Comparison of ENCODE assay signal across 8 mouse cellular contexts in the genomic region with DNA sequence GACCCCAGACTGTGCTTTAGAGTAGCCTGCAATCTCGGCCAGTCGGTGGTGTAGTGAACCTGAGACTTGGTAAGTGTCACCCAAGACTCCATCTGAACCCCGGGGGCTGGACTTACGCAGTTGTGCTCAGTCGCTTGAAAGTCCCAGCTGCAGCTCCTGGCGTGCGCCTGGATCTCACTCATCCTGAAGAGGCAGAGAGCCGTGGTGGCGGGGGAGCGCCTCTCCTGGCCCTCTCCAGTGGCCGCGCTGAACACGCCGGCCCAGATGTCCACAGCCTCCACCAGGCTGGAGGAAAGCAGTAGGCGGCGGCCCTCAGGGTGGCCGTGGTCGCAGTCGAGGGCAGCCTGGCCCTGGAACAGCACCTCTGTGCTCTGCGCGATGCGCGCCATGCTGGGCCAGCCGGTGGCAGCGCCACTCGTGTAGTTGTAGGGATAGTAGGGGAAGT. TPM values are rescaled to one million over a fixed set of nuclear protein-coding genes. Genes with fewer than 3 reads are reported as not detected.
A peak's percentile ranks its signal among the peaks of the same experiment; 100 is the strongest.
DNase-seq lines count a peak whose midpoint lies in the region; ATAC-seq lines count a peak whose summit lies in the region.

No protein-coding gene starts in this region.

- H3K27ac ChIP-seq in forebrain, embryonic 12.5 days: peak overlapping the region; percentile 96
- no peak overlapping the region for H3K27ac ChIP-seq in hindbrain, embryonic 11.5 days (ENCODE audit: low read depth, low read length)
- no peak overlapping the region for H3K27ac ChIP-seq in limb, embryonic 12.5 days
- H3K27ac ChIP-seq in midbrain, embryonic 11.5 days (ENCODE audit: low read depth, low read length): peak overlapping the region; percentile 16; the same call in 1 of the 2 replicates
- H3K27ac ChIP-seq in stomach, embryonic 14.5 days (ENCODE audit: low read length): no peak overlapping the region

- H3K4me2 ChIP-seq in forebrain, embryonic 12.5 days: peak overlapping the region; percentile 87
- peak overlapping the region; percentile 93 for H3K4me2 ChIP-seq in hindbrain, embryonic 11.5 days (replicated peaks; ENCODE audit: low read depth, low read length)
- peak overlapping the region; percentile 98 for H3K4me2 ChIP-seq in limb, embryonic 12.5 days
- peak overlapping the region; percentile 86 for H3K4me2 ChIP-seq in midbrain, embryonic 11.5 days
- H3K4me2 ChIP-seq in stomach, embryonic 14.5 days (replicated peaks; ENCODE audit: low read depth, low read length): peak overlapping the region; percentile 98

- no peaks in the 10 kb centered on the region for H3K36me3 ChIP-seq in forebrain, embryonic 12.5 days (replicated peaks)
- no peaks in the 10 kb centered on the region for H3K36me3 ChIP-seq in hindbrain, embryonic 11.5 days (ENCODE audit: control insufficient read depth, insufficient read depth, low read length)
- no peaks in the 10 kb centered on the region for H3K36me3 ChIP-seq in limb, embryonic 12.5 days
- H3K36me3 ChIP-seq in midbrain, embryonic 11.5 days (ENCODE audit: control insufficient read depth, insufficient read depth, low read length): no peaks in the 10 kb centered on the region
- no peaks in the 10 kb centered on the region for H3K36me3 ChIP-seq in stomach, embryonic 14.5 days (ENCODE audit: control insufficient read depth, insufficient read depth, low read length)

- H3K4me1 ChIP-seq in forebrain, embryonic 12.5 days: peaks cover 52% of the 10 kb centered on the region
- 0 out of 2 replicates have a peak, but pooled peaks cover 3% of the 10 kb centered on the region for H3K4me1 ChIP-seq in hindbrain, embryonic 11.5 days (replicated peaks; ENCODE audit: control insufficient read depth, insufficient read depth, low read length)
- H3K4me1 ChIP-seq in limb, embryonic 12.5 days (replicated peaks): peaks cover 26% of the 10 kb centered on the region
- peaks cover 37% of the 10 kb centered on the region for H3K4me1 ChIP-seq in midbrain, embryonic 11.5 days (ENCODE audit: control insufficient read depth, insufficient read depth, low read length)
- no peaks in the 10 kb centered on the region for H3K4me1 ChIP-seq in stomach, embryonic 14.5 days (ENCODE audit: control insufficient read depth, insufficient read depth, low read length)

- peak; percentile 15 for ATAC-seq in forebrain, embryonic 12.5 days (ENCODE audit: low FRiP score)
- ATAC-seq in hindbrain, embryonic 11.5 days (ENCODE audit: low FRiP score): 0 out of 2 replicates have a peak, but pooled peaks have one; percentile 5
- ATAC-seq in limb, embryonic 12.5 days (ENCODE audit: insufficient number of reproducible peaks, insufficient read depth, low FRiP score, low TSS enrichment, low read depth): peak; percentile 12; the same call in 1 of the 2 replicates
- peak; percentile 2; the same call in 1 of the 2 replicates for ATAC-seq in midbrain, embryonic 11.5 days (ENCODE audit: low FRiP score)
- peak; percentile 10; the same call in 1 of the 2 replicates for ATAC-seq in stomach, embryonic 14.5 days (ENCODE audit: insufficient number of reproducible peaks, insufficient read depth, low FRiP score, low read depth)

- peak overlapping the region; percentile 78 for H3K4me3 ChIP-seq in forebrain, embryonic 12.5 days (replicated peaks)
- H3K4me3 ChIP-seq in hindbrain, embryonic 11.5 days (ENCODE audit: low read depth, low read length): peak overlapping the region; percentile 68
- H3K4me3 ChIP-seq in limb, embryonic 12.5 days (replicated peaks): peak overlapping the region; percentile 74
- H3K4me3 ChIP-seq in midbrain, embryonic 11.5 days (ENCODE audit: low read depth, low read length): peak overlapping the region; percentile 77
- H3K4me3 ChIP-seq in stomach, embryonic 14.5 days (ENCODE audit: low read depth, low read length): peak overlapping the region; percentile 68

- no peaks in the 10 kb centered on the region for H3K9me3 ChIP-seq in forebrain, embryonic 12.5 days
- no peaks in the 10 kb centered on the region for H3K9me3 ChIP-seq in hindbrain, embryonic 11.5 days (ENCODE audit: control insufficient read depth, low read length)
- no peaks in the 10 kb centered on the region for H3K9me3 ChIP-seq in limb, embryonic 12.5 days
- no peaks in the 10 kb centered on the region for H3K9me3 ChIP-seq in midbrain, embryonic 11.5 days (ENCODE audit: control insufficient read depth, low read length)
- H3K9me3 ChIP-seq in stomach, embryonic 14.5 days (ENCODE audit: control insufficient read depth, low read depth, low read length): no peaks in the 10 kb centered on the region

- H3K9ac ChIP-seq in forebrain, embryonic 12.5 days: peak overlapping the region; percentile 90
- peak overlapping the region; percentile 46; the same call in 1 of the 2 replicates for H3K9ac ChIP-seq in hindbrain, embryonic 11.5 days (ENCODE audit: low read depth, low read length)
- H3K9ac ChIP-seq in limb, embryonic 12.5 days (replicated peaks): peak overlapping the region; percentile 72
- peak overlapping the region; percentile 91 for H3K9ac ChIP-seq in midbrain, embryonic 11.5 days (ENCODE audit: low read length)
- H3K9ac ChIP-seq in stomach, embryonic 14.5 days (replicated peaks; ENCODE audit: low read depth, low read length): no peak overlapping the region; the same call in 1 of the 2 replicates

- H3K27me3 ChIP-seq in forebrain, embryonic 12.5 days: peaks cover 29% of the 10 kb centered on the region
- peaks cover 11% of the 10 kb centered on the region for H3K27me3 ChIP-seq in hindbrain, embryonic 11.5 days (ENCODE audit: control insufficient read depth, insufficient read depth, low read length)
- H3K27me3 ChIP-seq in limb, embryonic 12.5 days: peaks cover 73% of the 10 kb centered on the region
- peaks cover 9% of the 10 kb centered on the region; the same call in 1 of the 2 replicates for H3K27me3 ChIP-seq in midbrain, embryonic 11.5 days (ENCODE audit: control insufficient read depth, insufficient read depth, low read length)
- 0 out of 2 replicates have a peak, but pooled peaks cover 6% of the 10 kb centered on the region for H3K27me3 ChIP-seq in stomach, embryonic 14.5 days (ENCODE audit: control insufficient read depth, insufficient read depth, low read length)

- 0% methylated on average over 26 of the region's 26 CpGs for WGBS in forebrain, embryonic 12.5 days
- under 1% methylated on average over 26 of the region's 26 CpGs for WGBS in hindbrain, embryonic 11.5 days
- WGBS in limb, embryonic 12.5 days: under 1% methylated on average over 26 of the region's 26 CpGs
- under 1% methylated on average over 25 of the region's 26 CpGs for WGBS in midbrain, embryonic 11.5 days
- WGBS in stomach, embryonic 14.5 days: 1% methylated on average over 26 of the region's 26 CpGs

- DNase-seq in gastrocnemius, postnatal 10 days: peak; percentile 50
- no peak for DNase-seq in gastrocnemius, adult 18-20 months (ENCODE audit: low spot score)
- peak; percentile 32 for DNase-seq in adrenal gland, postnatal 25 days
- DNase-seq in hindbrain, embryonic 11.5 days (ENCODE audit: low spot score): peak; percentile 61
- peak; percentile 96 for DNase-seq in midbrain, embryonic 11.5 days (ENCODE audit: low spot score, missing footprints)

RNA-seq across cellular contexts. Expression of a gene that starts 1.2 kb away (rescaled TPM):
- total RNA-seq in gastrocnemius, postnatal 10 days (2021): 1 to 10 TPM; 2.9 to 3.9 TPM
- total RNA-seq in gastrocnemius, adult 18-20 months (2021): under 1 TPM; 0.43 to 0.85 TPM
- total RNA-seq in adrenal gland, postnatal 25 days (2021): 1.4 and 1.5 TPM in 2 replicates
- 7.3 and 8.8 TPM in 2 replicates for polyA plus RNA-seq in forebrain, embryonic 12.5 days (2016; fragmentation: Nextera tagmentation; extraction: Ambion mirVana)
- polyA plus RNA-seq in hindbrain, embryonic 11.5 days (2014; fragmentation: Nextera tagmentation; extraction: Ambion mirVana): 3.3 and 4.5 TPM in 2 replicates
- 1.3 TPM in 2 replicates for polyA plus RNA-seq in limb, embryonic 12.5 days (2016; fragmentation: Nextera tagmentation; extraction: Ambion mirVana)
- polyA plus RNA-seq in midbrain, embryonic 11.5 days (2014; fragmentation: Nextera tagmentation; extraction: Ambion mirVana): 5.3 and 6.3 TPM in 2 replicates
- 2.0 and 2.3 TPM in 2 replicates for polyA plus RNA-seq in stomach, embryonic 14.5 days (2014; fragmentation: Nextera tagmentation; extraction: Ambion mirVana)

Comparison
In these comparisons a context has a peak if more than half of its experiments do, and no peak if none do; other contexts are left out.
1. H3K27ac ChIP-seq: peak in forebrain, embryonic 12.5 days (single experiment) and midbrain, embryonic 11.5 days (single experiment); none in hindbrain, embryonic 11.5 days (single experiment), limb, embryonic 12.5 days (single experiment) and stomach, embryonic 14.5 days (single experiment).
2. Peak in every context shown above with its lines, with median percentiles within 50 percentile points of each other: ATAC-seq, H3K4me2 ChIP-seq and H3K4me3 ChIP-seq.